Mouse (Mus musculus): Measurements from ENCODE around the gene Jag2.
A peak's percentile ranks its signal among the peaks of the same experiment; 100 is the strongest.

Jag2 gene

DNA sequence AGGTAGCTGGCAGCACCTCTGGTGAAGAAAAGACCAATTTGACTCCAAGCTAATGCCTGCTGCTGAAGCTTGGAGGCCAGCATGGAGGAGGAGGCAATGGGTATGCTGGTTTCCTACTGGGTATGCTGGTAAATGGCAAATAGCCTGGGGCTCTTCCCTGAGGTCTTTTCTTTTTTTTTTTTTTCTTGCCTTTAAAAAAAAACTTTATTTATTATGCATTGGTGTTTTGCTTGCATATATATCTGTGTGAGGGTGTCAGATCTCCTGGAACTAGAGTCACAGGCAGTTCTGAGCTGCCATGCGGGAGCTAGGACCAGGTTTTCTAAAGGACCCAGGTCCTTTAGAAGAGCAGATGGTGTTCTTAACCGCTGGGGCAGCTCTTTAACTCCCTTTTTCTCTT lies 58.3 kb downstream of the Jag2 start:
- no peak for DNase-seq (ENCODE audit: low read depth in 1 of 2, low spot score in 2 of 2)

DNA sequence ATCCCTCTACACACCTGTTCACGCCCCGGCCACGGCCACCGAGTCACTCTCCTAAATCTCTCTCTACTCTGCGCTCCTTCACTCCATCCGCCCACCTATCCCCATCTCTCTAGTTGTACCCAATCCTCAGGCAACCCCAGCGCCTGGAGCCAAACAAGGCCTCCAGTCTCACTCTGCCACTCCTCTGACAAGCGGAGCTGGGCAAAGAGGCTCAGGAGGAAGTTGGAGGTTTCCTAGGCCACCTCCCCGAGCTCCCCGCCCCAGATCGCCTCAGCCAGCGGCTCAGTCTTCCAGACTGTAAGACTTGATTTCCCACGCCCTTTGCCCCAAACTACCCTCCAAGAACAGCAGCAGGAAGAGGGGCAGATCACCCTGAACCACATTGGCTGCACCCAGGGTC lies 58.8 kb downstream of the Jag2 start:
- peak in 1 of 2 experiments; percentile 65 for DNase-seq (ENCODE audit: low read depth in 1 of 2, low spot score in 2 of 2)

DNA sequence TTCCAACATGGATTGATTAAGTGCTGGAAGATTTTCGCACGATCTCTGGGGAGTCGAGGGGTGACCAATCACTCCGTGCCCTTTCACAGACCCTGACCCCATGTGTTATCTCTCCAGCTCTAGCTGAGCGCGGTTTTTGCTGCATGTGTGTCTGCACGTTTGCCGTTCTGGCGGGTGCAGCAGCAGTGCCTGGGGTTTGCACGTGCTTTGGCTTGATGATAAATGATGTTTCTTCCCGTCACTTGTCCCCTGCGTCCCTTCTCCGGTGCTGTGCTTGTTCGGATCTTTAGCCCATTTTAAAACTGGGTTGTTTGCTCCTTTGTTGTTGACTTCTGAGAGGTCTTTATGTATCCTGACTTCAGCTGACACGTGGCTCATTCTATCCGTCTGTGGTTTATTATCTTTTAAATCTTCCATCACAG lies 59.8 kb downstream of the Jag2 start:
- no peak for DNase-seq (ENCODE audit: low read depth in 1 of 2, low spot score in 2 of 2)

DNA sequence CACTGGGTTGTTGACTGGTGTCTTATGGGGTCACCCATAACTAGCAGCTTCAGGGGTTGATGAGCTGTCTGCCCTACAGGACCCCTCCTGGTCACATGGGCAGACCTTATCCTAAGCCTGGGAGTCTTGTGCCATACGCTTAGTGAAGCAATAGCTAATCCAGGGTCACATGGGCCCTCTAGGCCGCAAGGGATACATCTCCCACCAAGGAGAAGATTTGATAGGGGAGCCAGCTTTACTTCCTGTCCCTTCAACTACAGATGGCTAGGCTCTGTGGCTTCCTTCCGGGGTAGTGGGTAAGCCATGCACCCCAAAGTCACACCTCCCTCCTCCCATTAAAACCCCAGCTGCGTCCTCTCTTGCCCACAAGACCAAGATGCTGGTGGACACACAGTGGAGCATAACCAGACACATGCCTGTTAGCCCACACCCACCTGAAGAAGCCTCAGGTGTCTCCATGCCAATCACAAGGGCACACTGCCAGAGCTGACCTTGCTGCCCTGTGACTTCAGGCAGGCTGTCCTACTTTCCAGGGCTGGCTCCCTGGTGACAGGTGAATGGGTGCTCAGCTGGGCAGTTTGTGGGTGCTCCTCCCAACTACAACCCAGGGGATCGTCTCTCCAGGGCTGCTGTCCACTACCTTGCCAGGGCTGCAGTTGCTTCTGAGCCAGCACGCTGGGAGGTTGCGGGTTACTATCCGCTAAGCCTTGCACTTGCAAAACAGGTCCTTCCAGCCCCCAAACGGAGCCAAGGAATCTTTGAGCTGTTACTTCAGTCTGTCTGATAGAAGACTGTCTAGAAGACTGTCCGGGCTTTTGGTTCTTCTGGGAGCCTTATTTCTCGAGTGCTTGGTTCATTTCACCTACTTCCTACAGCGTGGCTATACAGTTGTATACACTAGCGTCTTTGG lies 61.1 kb downstream of the Jag2 start, which contains the start of gene Gpr132:
Gene Gpr132 (minus strand): TSS at position 51 of the 910 bp plus-strand sequence.
- no peak for DNase-seq (ENCODE audit: low read depth in 1 of 2, low spot score in 2 of 2)

DNA sequence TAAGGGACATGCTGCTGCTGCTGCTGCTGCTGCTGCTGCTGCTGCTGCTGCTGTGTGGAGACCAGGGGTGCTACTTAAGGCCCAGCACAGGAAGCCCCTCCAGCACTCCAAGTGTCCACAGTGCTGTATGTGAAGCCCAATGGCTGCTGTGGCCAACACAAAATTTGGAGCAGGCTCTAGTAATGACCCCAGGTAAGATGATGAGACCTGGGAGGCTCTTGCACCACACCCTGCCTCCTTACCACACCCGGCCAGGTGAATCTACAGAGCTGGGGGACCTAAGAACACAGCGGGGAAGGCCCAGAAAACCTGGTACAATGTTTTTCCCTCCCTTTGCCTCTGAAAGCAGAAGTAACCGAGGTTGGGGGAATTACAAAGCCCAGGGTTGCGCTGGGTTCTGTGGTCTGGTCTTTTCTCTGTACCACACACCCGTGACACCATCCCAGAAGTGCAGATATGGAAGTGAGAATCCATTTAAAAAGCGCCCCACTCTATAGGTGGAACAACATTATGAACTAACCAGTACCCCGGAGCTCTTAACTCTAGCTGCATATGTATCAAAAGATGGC lies 62.4 kb downstream of the Jag2 start:
- peak in 1 of 2 experiments; percentile 76 for DNase-seq (ENCODE audit: low read depth in 1 of 2, low spot score in 2 of 2)

DNA sequence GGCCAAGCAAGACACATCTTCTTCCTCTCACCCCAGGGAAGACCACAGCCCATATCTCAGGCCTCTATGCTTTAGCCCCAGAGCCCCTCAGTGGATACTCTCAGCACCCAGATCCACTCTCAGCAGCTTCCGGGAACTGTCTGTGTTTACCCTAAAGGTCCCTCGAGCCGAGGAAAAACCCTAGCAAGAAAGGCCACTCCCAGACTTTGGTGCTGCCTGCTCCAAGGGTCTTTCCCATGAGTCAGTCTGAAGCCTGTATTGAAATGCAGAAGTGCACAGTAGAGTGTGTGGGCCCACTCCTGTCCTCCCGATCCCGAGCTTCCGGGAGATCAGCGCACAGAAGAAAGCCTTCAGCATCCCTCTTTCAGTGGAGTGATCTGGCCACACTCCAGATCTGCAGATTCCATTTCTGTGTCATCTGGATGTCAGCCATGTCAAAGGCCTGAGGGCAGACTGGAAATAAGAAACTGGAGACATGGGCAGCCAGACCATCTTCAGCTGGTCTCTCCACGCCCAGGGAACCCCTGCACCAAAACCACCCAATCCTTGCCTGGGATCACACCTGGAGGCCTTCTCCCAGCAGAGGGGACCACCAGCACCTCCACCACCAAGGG lies 63.0 kb downstream of the Jag2 start:
- peak in 1 of 2 experiments; percentile 69 for DNase-seq (ENCODE audit: low read depth in 1 of 2, low spot score in 2 of 2)

DNA sequence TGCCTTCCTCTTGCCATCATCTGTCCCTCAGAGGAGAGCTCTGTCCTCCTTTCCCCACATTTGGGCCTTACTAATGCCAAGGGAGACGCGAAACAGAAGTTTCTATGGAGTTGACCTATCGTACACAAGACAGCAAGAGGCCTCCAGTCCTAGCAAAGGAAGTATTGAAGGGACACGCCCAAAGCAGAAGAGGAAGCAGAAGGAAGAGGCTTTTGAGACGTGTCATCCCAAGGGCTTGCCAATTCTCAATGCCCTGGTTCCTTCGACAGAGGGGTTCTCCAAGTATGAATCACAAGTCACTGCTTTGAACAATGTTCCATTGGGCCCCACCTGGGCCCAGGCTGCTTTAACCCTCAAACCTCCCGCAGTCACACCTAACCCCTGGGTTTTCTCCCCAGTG lies 64.8 kb downstream of the Jag2 start:
- DNase-seq (ENCODE audit: low read depth in 1 of 2, low spot score in 2 of 2) = peak; percentile 63 to 70

DNA sequence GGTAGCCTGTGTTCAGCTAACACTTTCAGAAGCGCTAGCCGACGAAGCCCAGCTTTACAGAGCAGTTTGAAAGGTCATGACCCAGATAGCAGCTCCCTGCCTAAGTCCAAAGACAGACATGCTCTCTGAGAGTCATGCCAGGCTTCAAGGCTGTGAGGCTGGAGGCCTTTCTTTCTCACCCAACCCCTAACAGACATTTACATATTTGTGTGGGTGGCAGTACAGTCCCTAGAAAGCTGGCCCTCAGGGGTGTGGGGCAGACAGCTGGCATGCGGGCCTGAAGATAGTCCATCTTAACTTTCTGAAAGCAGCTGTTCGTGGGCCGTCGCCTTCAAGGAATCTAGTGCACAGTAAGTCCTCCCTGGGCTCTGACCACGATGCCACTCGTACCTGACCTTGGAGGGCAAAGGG lies 67.7 kb downstream of the Jag2 start:
- DNase-seq (ENCODE audit: low read depth in 1 of 2, low spot score in 2 of 2) = no peak

DNA sequence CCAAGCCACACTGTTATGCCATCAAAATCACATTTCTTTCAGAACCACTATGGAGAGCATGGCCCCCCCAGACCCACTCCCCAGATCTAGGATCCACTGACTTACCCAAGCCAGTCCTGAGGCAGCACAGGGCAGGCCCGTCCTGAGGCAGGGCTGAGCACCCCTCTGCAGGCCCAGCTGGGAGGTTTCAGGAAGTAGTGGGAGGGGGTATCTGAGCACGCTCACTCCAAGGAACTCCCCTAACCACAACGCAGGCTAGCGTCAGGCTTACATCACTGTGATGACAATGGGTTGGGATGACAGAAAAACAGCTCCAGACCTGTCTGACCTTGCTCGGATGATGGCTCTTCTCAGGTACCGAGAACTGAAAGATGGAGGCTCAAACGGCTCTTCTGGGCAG lies 68.8 kb downstream of the Jag2 start:
- DNase-seq (ENCODE audit: low read depth in 1 of 2, low spot score in 2 of 2) = peak in 1 of 2 experiments; percentile 83

DNA sequence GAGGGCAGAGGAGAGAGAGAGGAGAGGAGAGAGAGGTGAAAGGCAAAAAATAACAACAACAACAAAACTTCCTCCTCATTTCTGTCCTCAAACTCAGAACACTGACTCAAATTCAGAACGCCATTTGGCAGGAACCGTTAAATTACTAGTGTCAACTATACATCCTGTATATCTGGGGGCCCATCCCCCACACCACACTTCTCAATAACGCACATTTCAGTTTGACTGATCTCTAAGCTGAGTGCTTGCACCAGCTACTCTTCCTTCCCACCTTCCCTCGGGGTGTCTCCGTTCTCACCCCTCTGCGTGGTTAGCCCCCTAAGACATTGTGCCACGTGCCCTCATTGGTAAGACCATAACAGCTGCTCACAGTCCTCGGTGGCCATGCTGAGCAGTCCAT lies 69.6 kb downstream of the Jag2 start:
- peak in 1 of 2 experiments; percentile 48 for DNase-seq (ENCODE audit: low read depth in 1 of 2, low spot score in 2 of 2)

DNA sequence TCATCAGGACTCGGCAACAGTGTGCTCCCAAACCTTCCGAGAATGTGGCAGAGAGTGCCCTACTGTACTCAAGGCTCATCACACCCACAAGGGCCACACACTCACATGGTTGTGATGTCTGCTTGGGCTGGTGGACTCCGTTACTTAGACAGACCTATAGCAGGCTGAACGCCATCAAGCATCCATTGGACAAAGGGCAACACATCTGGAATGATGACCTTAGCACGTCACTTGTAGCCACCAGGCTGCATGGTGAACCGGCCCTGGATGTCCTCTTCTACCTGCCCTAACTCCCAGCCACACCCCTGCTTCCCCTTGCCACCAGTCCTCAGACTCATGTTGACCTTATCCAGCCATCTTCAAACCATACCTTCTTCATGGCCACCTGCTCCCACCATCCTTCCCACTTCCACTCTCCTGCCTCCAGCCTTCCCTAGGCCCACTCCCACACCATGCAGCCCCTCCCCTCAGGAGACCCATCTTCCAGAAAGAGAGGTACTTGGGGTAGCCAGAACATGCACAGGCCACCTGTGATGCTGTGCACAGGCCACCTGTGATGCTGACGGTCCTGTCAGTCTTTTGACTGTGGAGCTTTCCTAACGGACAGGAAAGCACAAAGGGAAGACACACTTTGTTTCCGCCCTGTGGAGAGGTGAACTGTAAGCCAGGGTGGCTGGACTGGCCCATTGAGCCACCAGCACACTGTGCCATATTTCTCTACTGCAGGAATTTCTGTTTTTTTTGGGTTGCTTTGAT lies 70.8 kb downstream of the Jag2 start:
- DNase-seq (ENCODE audit: low read depth in 1 of 2, low spot score in 2 of 2) = no peak
